Mouse (Mus musculus) midbrain, embryonic 14.5 days (tissue): ENCODE data around the gene H2-DMa. TPM values are rescaled to one million over a fixed set of nuclear protein-coding genes. Genes with fewer than 3 reads are reported as not detected.
"Not testable (repeated sequence)": the region's sequence is repeated elsewhere in the genome, so short reads cannot be mapped to it uniquely, and the experiment has no call there.

Source experiments
- ATAC-seq: fragments of 200-750 bp; cut with Nextera tagmentation; 2 replicates; pipeline ENCODE4 v1.8.0; 2017; ENCODE audit warnings: moderate number of reproducible peaks, moderate library complexity; ENCODE audit not compliant: low FRiP score, low TSS enrichment
- DNase-seq: peaks from one replicate; pipeline ENCODE4 v3.0.0-alpha.2; 2015
- H3K27ac ChIP-seq: fragments of 300-500 bp; sonication (generic); replicated peaks from 2 replicates; pipeline ENCODE4 v1.5.1; 2014; ENCODE audit warnings: mild to moderate bottlenecking, low read depth, low read length, moderate library complexity
- H3K27me3 ChIP-seq: fragments of 300-500 bp; sonication (generic); 2 replicates; pipeline ENCODE4 v1.6.1; 2014; ENCODE audit warnings: low read length, control low read depth, mixed read lengths; ENCODE audit not compliant: control insufficient read depth, insufficient read depth
- H3K36me3 ChIP-seq: fragments of 300-500 bp; sonication (generic); 2 replicates; pipeline ENCODE4 v1.6.1; 2014; ENCODE audit warnings: low read length, control low read depth; ENCODE audit not compliant: control insufficient read depth, insufficient read depth
- H3K4me1 ChIP-seq: fragments of 300-500 bp; sonication (generic); 2 replicates; pipeline ENCODE4 v1.6.1; 2014; ENCODE audit warnings: mild to moderate bottlenecking, antibody characterized with exemption, low read length, control low read depth; ENCODE audit not compliant: control insufficient read depth, insufficient read depth
- H3K4me2 ChIP-seq: fragments of 300-500 bp; sonication (generic); 2 replicates; pipeline ENCODE4 v1.6.1; 2014; ENCODE audit warnings: mild to moderate bottlenecking, low read length, moderate library complexity
- H3K4me3 ChIP-seq: fragments of 300-500 bp; sonication (generic); replicated peaks from 2 replicates; pipeline ENCODE4 v1.5.1; 2014; ENCODE audit warnings: low read depth, low read length
- H3K9ac ChIP-seq: fragments of 300-500 bp; sonication (generic); replicated peaks from 2 replicates; pipeline ENCODE4 v1.6.1; 2014; ENCODE audit warnings: mild to moderate bottlenecking, low read length, moderate library complexity
- H3K9me3 ChIP-seq: fragments of 300-500 bp; sonication (generic); 2 replicates; pipeline ENCODE4 v1.6.1; 2016; ENCODE audit warnings: low read length, control low read depth, mixed read lengths; ENCODE audit not compliant: control insufficient read depth
- WGBS: fragments of 180-500 bp; shearing (Covaris S2); extraction: QIAGEN DNeasy Blood & Tissue Kit; methylation state at CpG from one replicate; pipeline ENCODE4 v1.1.7; 2014; 5-methylcytosine and 5-hydroxymethylcytosine counted together
- polyA plus RNA-seq: library from polyadenylated mRNA; unstranded; fragments of >200 nt; fragmentation: Nextera tagmentation; extraction: Ambion mirVana; gene quantifications from 2 replicates; pipeline ENCODE4 v1.2.1, GENCODE M21; 2014

The H2-DMa gene
- polyA plus RNA-seq, 1 experiment from 2014 or later: 16.7 TPM

GRCm38 (mm10) chr17:34143461-34143860 is 24.1 kb downstream of the H2-DMa start:
- Histone ChIP-seq H3K4me3 (no peak overlapping the region), H3K9ac (no peak overlapping the region), H3K27ac (no peak overlapping the region), H3K9me3 (no peaks in the 10 kb centered on the region), H3K4me2 (no peak overlapping the region), H3K27me3 (peaks cover 14% of the 10 kb centered on the region), H3K36me3 (no peaks in the 10 kb centered on the region), H3K4me1 (peaks cover 14% of the 10 kb centered on the region; the same call in 1 of the 2 replicates)
- ATAC-seq (no peak), DNase-seq (no peak)
- WGBS: 57% methylated on average over 5 of the region's 5 CpGs

- not testable (repeated sequence) for ATAC-seq, H3K4me3 ChIP-seq, H3K36me3 ChIP-seq, H3K4me2 ChIP-seq, DNase-seq, H3K27me3 ChIP-seq, H3K27ac ChIP-seq, H3K9ac ChIP-seq, H3K9me3 ChIP-seq
- H3K4me1 ChIP-seq: peaks cover 14% of the 10 kb centered on the region; the same call in 1 of the 2 replicates
- WGBS: 91% methylated on average over 4 of the region's 4 CpGs
Observed at GRCm38 (mm10) chr17:34144221-34144620, 24.9 kb downstream of the H2-DMa start.

GRCm38 (mm10) chr17:34144960-34145371 is 25.6 kb downstream of the H2-DMa start:
- Histone ChIP-seq H3K27me3 (no peaks in the 10 kb centered on the region; the same call in 1 of the 2 replicates), H3K36me3 (no peaks in the 10 kb centered on the region), H3K9ac (no peak overlapping the region), H3K4me2 (no peak overlapping the region), H3K4me1 (peaks cover 6% of the 10 kb centered on the region; the same call in 1 of the 2 replicates), H3K9me3 (no peaks in the 10 kb centered on the region), H3K4me3 (no peak overlapping the region), H3K27ac (no peak overlapping the region)
- no peak for ATAC-seq
- WGBS: 60% methylated on average over 3 of the region's 3 CpGs
- no peak for DNase-seq

GRCm38 (mm10) chr17:34152923-34153322 is 33.6 kb downstream of the H2-DMa start, which contains the start of gene H2-DMb1:
Gene H2-DMb1 (plus strand): TSS chr17:34153072.
- H3K4me3 ChIP-seq: no peak within 1 kb of the TSS
- H3K36me3 ChIP-seq: no peaks in the 10 kb centered on the region
- no peak within 1 kb of the TSS for H3K4me2 ChIP-seq
- DNase-seq: peak; percentile 60
- no peak within 1 kb of the TSS for H3K27ac ChIP-seq
- no peaks in the 10 kb centered on the region for H3K9me3 ChIP-seq
- no peak within 1 kb of the TSS for H3K9ac ChIP-seq
- ATAC-seq: no peak
- H3K4me1 ChIP-seq: no peaks in the 10 kb centered on the region
- WGBS: 61% methylated on average over 4 of the region's 4 CpGs
- no peaks in the 10 kb centered on the region for H3K27me3 ChIP-seq

GRCm38 (mm10) chr17:34155534-34155933 is 36.2 kb downstream of the H2-DMa start:
- Histone ChIP-seq H3K36me3 (no peaks in the 10 kb centered on the region), H3K27me3 (no peaks in the 10 kb centered on the region), H3K27ac (no peak overlapping the region), H3K9me3 (no peaks in the 10 kb centered on the region), H3K4me2 (no peak overlapping the region), H3K9ac (no peak overlapping the region), H3K4me3 (no peak overlapping the region), H3K4me1 (no peaks in the 10 kb centered on the region)
- DNase-seq (no peak), ATAC-seq (no peak)
- WGBS: 67% methylated on average over 5 of the region's 5 CpGs

- Histone ChIP-seq H3K9me3 (no peaks in the 10 kb centered on the region), H3K27ac (no peak overlapping the region), H3K36me3 (no peaks in the 10 kb centered on the region), H3K9ac (no peak overlapping the region), H3K4me1 (no peaks in the 10 kb centered on the region), H3K4me2 (no peak overlapping the region), H3K4me3 (no peak overlapping the region), H3K27me3 (no peaks in the 10 kb centered on the region)
- ATAC-seq (no peak), DNase-seq (no peak)
- 40% methylated on average over 9 of the region's 9 CpGs for WGBS
Observed at GRCm38 (mm10) chr17:34164202-34164895, 45.0 kb downstream of the H2-DMa start.

GRCm38 (mm10) chr17:34165033-34165730 is 45.8 kb downstream of the H2-DMa start:
- Histone ChIP-seq H3K27me3 (no peaks in the 10 kb centered on the region), H3K4me2 (no peak overlapping the region), H3K4me3 (no peak overlapping the region), H3K9me3 (no peaks in the 10 kb centered on the region), H3K27ac (no peak overlapping the region), H3K4me1 (no peaks in the 10 kb centered on the region), H3K9ac (no peak overlapping the region), H3K36me3 (no peaks in the 10 kb centered on the region)
- ATAC-seq (no peak), DNase-seq (no peak)
- 83% methylated on average over 6 of the region's 6 CpGs for WGBS

- H3K4me2 ChIP-seq: no peak overlapping the region
- H3K27me3 ChIP-seq: no peaks in the 10 kb centered on the region
- H3K9me3 ChIP-seq: 0 out of 2 replicates have a peak, but pooled peaks cover 2% of the 10 kb centered on the region
- ATAC-seq (no peak), DNase-seq (peak; percentile 81)
- no peaks in the 10 kb centered on the region for H3K36me3 ChIP-seq
- H3K9ac ChIP-seq: no peak overlapping the region
- no peak overlapping the region for H3K27ac ChIP-seq
- H3K4me1 ChIP-seq: no peaks in the 10 kb centered on the region
- WGBS: 1% methylated on average over 2 of the region's 2 CpGs
- H3K4me3 ChIP-seq: no peak overlapping the region
Observed at GRCm38 (mm10) chr17:34169279-34169678, 49.9 kb downstream of the H2-DMa start.
